Mouse (Mus musculus): Measurements from ENCODE around the gene Bco1. TPM values are rescaled to one million over a fixed set of nuclear protein-coding genes. Genes with fewer than 3 reads are reported as not detected.

Gene Bco1
- polyA plus RNA-seq (2012; rRNA removed): 0.34 TPM in 1 of 2 replicates, not detected in the other

DNA sequence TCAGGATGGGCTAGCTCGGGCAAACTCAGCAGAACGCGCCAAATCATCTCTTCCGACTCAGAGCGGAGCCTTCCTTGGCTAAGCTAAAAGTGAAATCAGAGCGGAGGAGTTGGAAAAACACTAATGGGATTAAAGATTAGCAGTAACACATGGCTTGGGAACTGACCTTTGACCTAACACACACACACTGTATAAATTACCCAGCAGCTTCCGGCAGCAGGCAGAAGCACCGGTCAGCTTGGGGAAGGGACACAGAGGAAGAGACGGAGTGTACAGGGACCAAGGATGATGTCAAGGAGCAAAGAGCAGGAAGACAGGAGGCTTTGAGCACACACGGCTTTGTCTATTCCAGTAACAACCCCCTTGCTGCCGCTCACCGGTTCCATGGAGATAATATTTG, at the start of gene Bco1:
TSS of gene Bco1 (plus strand) at position 208 of the 400 bp plus-strand sequence.
- Histone ChIP-seq H3K4me1 (ENCODE audit: control insufficient read depth, insufficient read depth, low read length) (no peaks in the 10 kb centered on the region), H3K4me3 (replicated peaks; ENCODE audit: extremely low read depth, low read depth, low read length) (no peak within 1 kb of the TSS)
- no peak for DNase-seq
- TF ChIP-seq CTCF (IDR thresholded peaks at IDR 0.05; ENCODE audit: insufficient read depth, low read length): no peak
- TF ChIP-seq POLR2A (IDR thresholded peaks at IDR 0.05; ENCODE audit: borderline replicate concordance, extremely low read depth, low read depth, low read length): no peak
- WGBS: 58% methylated on average over 12 of the region's 12 CpGs

DNA sequence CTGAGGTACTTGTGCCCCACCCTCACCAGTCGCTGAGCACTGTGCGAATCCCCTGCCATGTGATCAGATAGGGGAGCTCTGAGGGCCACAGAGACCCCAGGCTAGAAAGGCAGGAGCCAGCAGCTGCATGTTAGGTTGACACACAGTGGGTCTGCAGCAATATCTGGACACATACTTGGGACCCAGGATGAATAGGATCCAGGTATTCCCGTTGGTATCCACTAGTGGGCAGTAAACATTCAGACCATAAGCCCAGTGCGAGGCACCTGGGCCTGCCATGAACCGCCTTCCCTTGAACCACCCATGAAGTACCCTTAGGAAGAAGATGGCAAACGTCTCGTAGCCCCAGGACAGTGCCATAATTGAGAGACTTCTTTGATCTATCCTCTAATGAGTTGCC, 46.2 kb upstream of the Bco1 start:
- TF ChIP-seq POLR2A (IDR thresholded peaks at IDR 0.05; ENCODE audit: borderline replicate concordance, extremely low read depth, low read depth, low read length) (no peak), CTCF (IDR thresholded peaks at IDR 0.05; ENCODE audit: insufficient read depth, low read length) (no peak)
- Histone ChIP-seq H3K4me1 (ENCODE audit: control insufficient read depth, insufficient read depth, low read length) (no peaks in the 10 kb centered on the region), H3K4me3 (replicated peaks; ENCODE audit: extremely low read depth, low read depth, low read length) (no peak overlapping the region)
- DNase-seq: no peak
- 65% methylated on average over 7 of the region's 7 CpGs for WGBS

DNA sequence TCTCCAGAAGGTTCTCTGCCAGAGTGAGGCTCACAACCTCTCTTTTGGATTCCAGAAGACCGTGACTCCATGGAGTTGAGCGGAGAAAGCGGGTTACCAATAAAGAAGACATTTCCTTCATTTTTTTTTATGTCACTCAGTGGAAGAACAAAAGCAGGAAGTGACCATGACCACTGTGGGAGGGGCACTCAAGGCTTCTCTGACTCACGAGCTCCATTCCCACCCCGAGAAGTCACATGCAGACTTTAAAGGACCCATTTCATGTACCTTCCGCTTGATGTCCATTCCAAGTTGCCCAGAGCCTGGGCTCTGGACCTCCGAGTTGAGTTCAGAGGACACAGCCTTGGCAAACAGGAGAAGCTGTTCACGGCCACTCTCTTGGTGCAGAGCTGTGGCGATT, 44.9 kb upstream of the Bco1 start:
- TF ChIP-seq CTCF (IDR thresholded peaks at IDR 0.05; ENCODE audit: insufficient read depth, low read length) (no peak), POLR2A (IDR thresholded peaks at IDR 0.05; ENCODE audit: borderline replicate concordance, extremely low read depth, low read depth, low read length) (no peak)
- no peaks in the 10 kb centered on the region for H3K4me1 ChIP-seq (ENCODE audit: control insufficient read depth, insufficient read depth, low read length)
- DNase-seq: no peak
- WGBS: 60% methylated on average over 9 of the region's 9 CpGs
- no peak overlapping the region for H3K4me3 ChIP-seq (replicated peaks; ENCODE audit: extremely low read depth, low read depth, low read length)

DNA sequence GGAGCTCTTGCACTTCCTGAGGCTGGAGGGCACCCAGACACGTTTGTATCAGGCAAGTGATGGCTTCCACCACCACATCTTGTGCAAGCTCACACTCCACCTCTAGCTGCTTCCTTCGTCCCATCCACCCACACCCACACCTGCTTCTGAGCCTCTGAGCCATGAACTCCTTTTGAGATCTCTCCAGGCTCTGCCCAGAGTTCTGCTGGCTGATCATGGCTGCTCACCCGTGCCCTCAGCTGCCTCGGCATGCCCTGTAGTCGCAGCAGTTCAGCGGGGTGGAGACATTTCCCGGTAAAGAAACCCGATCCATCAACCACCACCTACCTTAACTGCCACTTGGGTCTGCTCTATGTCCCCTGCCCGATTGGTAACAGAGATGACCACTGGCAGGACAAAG, 44.3 kb upstream of the Bco1 start:
- no peaks in the 10 kb centered on the region for H3K4me1 ChIP-seq (ENCODE audit: control insufficient read depth, insufficient read depth, low read length)
- WGBS: 54% methylated on average over 9 of the region's 9 CpGs
- DNase-seq: no peak
- TF ChIP-seq POLR2A (IDR thresholded peaks at IDR 0.05; ENCODE audit: borderline replicate concordance, extremely low read depth, low read depth, low read length): no peak
- no peak for TF ChIP-seq CTCF (IDR thresholded peaks at IDR 0.05; ENCODE audit: insufficient read depth, low read length)
- H3K4me3 ChIP-seq (replicated peaks; ENCODE audit: extremely low read depth, low read depth, low read length): no peak overlapping the region

DNA sequence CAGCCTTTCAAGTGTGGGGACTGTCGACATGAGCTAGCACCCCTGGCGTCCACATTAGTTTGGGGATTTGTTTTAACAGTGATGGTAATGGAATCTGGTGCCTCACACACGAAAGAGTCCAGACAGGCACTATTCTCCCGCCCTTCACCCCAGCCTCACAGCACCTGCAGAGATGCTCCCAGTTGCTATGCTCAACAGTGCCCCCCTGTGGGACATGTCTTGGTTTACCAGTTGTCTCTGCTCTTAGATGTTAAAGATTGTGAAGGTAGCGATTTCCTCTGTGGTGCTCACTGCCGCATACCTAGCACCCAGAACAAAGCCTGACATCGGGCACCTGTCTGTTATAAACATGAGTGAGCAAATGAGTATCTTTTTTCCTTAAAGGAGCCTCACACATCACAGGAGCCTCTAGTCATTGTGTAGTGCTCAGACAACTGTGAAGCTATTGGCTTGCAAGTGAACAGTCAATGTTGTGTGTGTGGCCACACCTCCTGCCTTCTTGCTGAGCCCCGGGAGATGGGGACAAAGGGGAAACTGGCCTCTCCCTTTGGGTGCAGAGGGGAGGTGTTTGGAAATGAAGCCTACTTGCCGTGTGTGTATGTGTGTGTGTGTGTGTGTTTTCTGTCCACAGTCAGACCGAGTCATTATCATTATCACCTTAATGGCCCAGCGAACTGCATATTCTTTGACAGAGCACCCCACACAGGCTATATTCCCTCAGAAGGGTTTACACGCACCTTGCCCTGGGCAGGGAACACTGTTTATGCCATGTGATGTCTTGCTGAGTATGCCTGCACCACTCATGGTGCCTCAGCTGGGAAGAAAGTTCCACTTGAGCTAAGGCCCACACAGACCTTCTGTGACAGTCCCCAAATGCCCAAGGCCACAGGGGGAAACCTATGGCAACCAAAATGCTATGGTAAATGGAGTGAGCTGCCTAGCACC, 42.2 kb upstream of the Bco1 start:
- WGBS: 66% methylated on average over 12 of the region's 12 CpGs
- no peak overlapping the region for H3K4me3 ChIP-seq (replicated peaks; ENCODE audit: extremely low read depth, low read depth, low read length)
- DNase-seq: no peak
- TF ChIP-seq CTCF (IDR thresholded peaks at IDR 0.05; ENCODE audit: insufficient read depth, low read length) (no peak), POLR2A (IDR thresholded peaks at IDR 0.05; ENCODE audit: borderline replicate concordance, extremely low read depth, low read depth, low read length) (no peak)
- H3K4me1 ChIP-seq (ENCODE audit: control insufficient read depth, insufficient read depth, low read length): no peaks in the 10 kb centered on the region

DNA sequence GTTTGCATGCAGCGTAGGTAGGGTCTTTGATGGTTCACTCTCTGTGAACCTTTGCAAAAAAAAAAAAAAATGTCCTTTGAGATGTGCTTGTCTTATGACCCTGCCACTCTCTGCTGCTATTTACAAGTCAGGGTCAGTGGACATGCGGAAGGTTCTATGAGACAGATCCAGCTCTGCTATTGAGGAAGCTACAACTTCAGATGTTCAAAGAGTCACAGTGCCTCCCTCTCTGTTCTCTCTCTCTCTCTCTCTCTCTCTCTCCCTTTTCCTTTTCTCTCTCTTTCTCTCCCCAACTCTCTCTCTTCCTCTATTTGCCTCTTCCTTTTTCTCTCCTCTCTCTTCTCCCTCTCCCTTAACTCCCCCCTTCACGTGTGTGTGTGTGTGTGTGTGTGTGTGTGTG, 41.5 kb upstream of the Bco1 start:
- TF ChIP-seq CTCF (IDR thresholded peaks at IDR 0.05; ENCODE audit: insufficient read depth, low read length) (no peak), POLR2A (IDR thresholded peaks at IDR 0.05; ENCODE audit: borderline replicate concordance, extremely low read depth, low read depth, low read length) (no peak)
- 76% methylated on average over 3 of the region's 3 CpGs for WGBS
- Histone ChIP-seq H3K4me3 (replicated peaks; ENCODE audit: extremely low read depth, low read depth, low read length) (no peak overlapping the region), H3K4me1 (ENCODE audit: control insufficient read depth, insufficient read depth, low read length) (no peaks in the 10 kb centered on the region)
- no peak for DNase-seq

DNA sequence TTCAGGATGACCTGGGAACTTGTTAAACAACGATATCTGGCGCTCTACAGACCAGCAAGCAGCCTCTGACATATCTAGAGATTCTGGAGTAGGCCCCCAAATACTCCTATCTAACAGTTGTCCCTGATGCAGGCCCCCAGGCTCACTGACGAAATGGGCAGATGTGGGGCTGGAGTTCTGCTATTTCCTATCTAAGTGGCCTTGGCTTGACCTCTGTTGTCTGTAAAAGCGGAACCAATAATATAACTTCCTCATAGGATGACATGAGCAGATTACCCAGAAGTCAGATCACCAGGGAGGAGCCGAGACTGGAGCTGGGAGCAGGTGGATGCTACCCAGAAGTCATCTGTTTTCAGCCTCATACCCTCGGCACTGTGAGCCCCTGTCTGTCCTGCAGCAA, 40.6 kb upstream of the Bco1 start:
- WGBS: 60% methylated on average over 6 of the region's 6 CpGs
- no peak overlapping the region for H3K4me3 ChIP-seq (replicated peaks; ENCODE audit: extremely low read depth, low read depth, low read length)
- DNase-seq: no peak
- H3K4me1 ChIP-seq (ENCODE audit: control insufficient read depth, insufficient read depth, low read length): no peaks in the 10 kb centered on the region
- no peak for TF ChIP-seq CTCF (IDR thresholded peaks at IDR 0.05; ENCODE audit: insufficient read depth, low read length)
- no peak for TF ChIP-seq POLR2A (IDR thresholded peaks at IDR 0.05; ENCODE audit: borderline replicate concordance, extremely low read depth, low read depth, low read length)

DNA sequence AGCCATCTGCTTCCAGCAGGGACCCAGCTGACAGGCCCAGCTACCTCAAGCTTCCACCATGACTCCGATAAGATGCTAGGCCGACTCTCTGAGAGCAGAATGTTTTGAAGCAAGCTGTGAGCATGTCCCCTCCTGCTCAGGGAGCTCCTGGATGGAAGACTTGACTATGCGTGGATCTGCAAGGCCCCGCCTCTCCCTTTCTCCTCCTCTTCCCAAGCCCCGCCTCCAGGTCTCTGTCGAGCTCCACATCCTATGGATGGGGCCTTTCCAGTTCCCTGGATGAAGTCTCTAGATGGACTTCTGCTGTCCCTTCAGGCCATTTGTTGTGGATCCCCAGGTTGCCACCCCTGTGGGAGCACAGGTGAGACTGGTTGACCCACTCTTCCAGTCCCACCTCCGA, 36.6 kb upstream of the Bco1 start:
- Histone ChIP-seq H3K4me3 (replicated peaks; ENCODE audit: extremely low read depth, low read depth, low read length) (no peak overlapping the region), H3K4me1 (ENCODE audit: control insufficient read depth, insufficient read depth, low read length) (no peaks in the 10 kb centered on the region)
- TF ChIP-seq CTCF (IDR thresholded peaks at IDR 0.05; ENCODE audit: insufficient read depth, low read length) (no peak), POLR2A (IDR thresholded peaks at IDR 0.05; ENCODE audit: borderline replicate concordance, extremely low read depth, low read depth, low read length) (no peak)
- WGBS: 70% methylated on average over 7 of the region's 7 CpGs
- no peak for DNase-seq

DNA sequence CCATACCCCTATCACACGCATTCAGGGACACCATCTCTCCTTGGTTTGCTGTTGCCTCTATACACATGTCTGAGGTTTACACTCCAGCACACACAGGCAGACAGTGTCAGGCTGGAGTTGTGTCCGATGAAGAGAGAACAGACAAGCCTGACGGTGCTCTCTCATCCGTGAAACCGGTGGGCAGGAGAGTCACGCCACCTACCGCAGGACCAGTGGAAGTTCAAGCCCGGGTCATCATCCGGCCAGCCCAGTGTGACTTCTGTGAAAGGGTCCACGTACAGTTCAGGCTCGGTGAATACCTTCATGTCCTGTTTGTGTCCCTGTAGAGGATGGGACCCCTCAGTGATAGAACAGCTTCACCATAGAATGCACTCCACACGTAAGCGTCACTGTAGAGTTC, 35.3 kb upstream of the Bco1 start:
- no peak for TF ChIP-seq CTCF (IDR thresholded peaks at IDR 0.05; ENCODE audit: insufficient read depth, low read length)
- no peak for TF ChIP-seq POLR2A (IDR thresholded peaks at IDR 0.05; ENCODE audit: borderline replicate concordance, extremely low read depth, low read depth, low read length)
- WGBS: 72% methylated on average over 13 of the region's 13 CpGs
- no peak for DNase-seq
- Histone ChIP-seq H3K4me3 (replicated peaks; ENCODE audit: extremely low read depth, low read depth, low read length) (no peak overlapping the region), H3K4me1 (ENCODE audit: control insufficient read depth, insufficient read depth, low read length) (no peaks in the 10 kb centered on the region)
